Mouse (Mus musculus) stomach, postnatal 0 days (tissue): ENCODE data around the gene Fam19a2. TPM values are rescaled to one million over a fixed set of nuclear protein-coding genes. Genes with fewer than 3 reads are reported as not detected.

Experiments used
- ATAC-seq: fragments of 200-750 bp; cut with Nextera tagmentation; 2 replicates; pipeline ENCODE4 v1.8.0; 2017; ENCODE audit not compliant: low FRiP score, low TSS enrichment
- DNase-seq: peaks from one replicate; pipeline ENCODE4 v3.0.0-alpha.2; 2016; ENCODE audit warnings: low spot score
- H3K27ac ChIP-seq: fragments of 300-500 bp; sonication (generic); replicated peaks from 2 replicates; pipeline ENCODE4 v1.5.1; 2014; ENCODE audit warnings: mild to moderate bottlenecking, control low read depth
- H3K27me3 ChIP-seq: fragments of 300-500 bp; sonication (generic); 2 replicates; pipeline ENCODE4 v1.6.1; 2014; ENCODE audit warnings: low read length; ENCODE audit not compliant: control insufficient read depth, insufficient read depth
- H3K36me3 ChIP-seq: fragments of 300-500 bp; sonication (generic); 2 replicates; pipeline ENCODE4 v1.6.1; 2014; ENCODE audit warnings: low read length, mixed read lengths; ENCODE audit not compliant: control insufficient read depth, insufficient read depth
- H3K4me1 ChIP-seq: fragments of 300-500 bp; sonication (generic); replicated peaks from 2 replicates; pipeline ENCODE4 v1.6.1; 2014; ENCODE audit warnings: antibody characterized with exemption; ENCODE audit not compliant: control insufficient read depth, insufficient read depth
- H3K4me2 ChIP-seq: fragments of 300-500 bp; sonication (generic); replicated peaks from 2 replicates; pipeline ENCODE4 v1.6.1; 2014; ENCODE audit warnings: low read depth, mild to moderate bottlenecking, control low read depth, moderate library complexity
- H3K4me3 ChIP-seq: fragments of 300-500 bp; sonication (generic); 2 replicates; pipeline ENCODE4 v1.5.1; 2014; ENCODE audit warnings: low read depth, low read length, control low read depth
- H3K9ac ChIP-seq: fragments of 300-500 bp; sonication (generic); 2 replicates; pipeline ENCODE4 v1.6.1; 2014; ENCODE audit warnings: mild to moderate bottlenecking, low read length, control low read depth, mixed read lengths
- H3K9me3 ChIP-seq: fragments of 300-500 bp; sonication (generic); 2 replicates; pipeline ENCODE4 v1.6.1; 2016; ENCODE audit warnings: low read length; ENCODE audit not compliant: control insufficient read depth
- CTCF ChIP-seq: IDR thresholded peaks from 2 replicates; pipeline ENCODE4 v1.5.1; 2016; ENCODE audit warnings: antibody characterized with exemption, low read depth, mild to moderate bottlenecking, moderate library complexity
- EP300 ChIP-seq: optimal IDR thresholded peaks from 2 replicates; pipeline ENCODE3; 2016; ENCODE audit warnings: antibody characterized with exemption
- whole genome bisulfite sequencing: fragments of 180-500 bp; shearing (Covaris S2); extraction: QIAGEN DNeasy Blood & Tissue Kit; methylation state at CpG from one replicate; pipeline ENCODE4 v1.1.7; 2014; 5-methylcytosine and 5-hydroxymethylcytosine counted together
- polyA plus RNA-seq: library from polyadenylated mRNA; unstranded; fragments of >200 nt; fragmentation: Nextera tagmentation; extraction: Ambion mirVana; gene quantifications from 2 replicates; pipeline ENCODE4 v1.2.1, GENCODE M21; 2015

Fam19a2 gene
- polyA plus RNA-seq, 1 experiment from 2014 or later = 2.4 TPM

GRCm38 (mm10) chr10:123577823-123578222 lies 314.0 kb downstream of the Fam19a2 start:
- no peak overlapping the region for H3K4me2 ChIP-seq
- H3K4me3 ChIP-seq = no peak overlapping the region
- 59% methylated on average over 4 of the region's 4 CpGs for WGBS
- H3K36me3 ChIP-seq = no peaks in the 10 kb centered on the region
- no peak for DNase-seq
- no peaks in the 10 kb centered on the region for H3K4me1 ChIP-seq
- ATAC-seq = no peak
- no peaks in the 10 kb centered on the region for H3K27me3 ChIP-seq
- no peak overlapping the region for H3K9ac ChIP-seq
- no peaks in the 10 kb centered on the region for H3K9me3 ChIP-seq
- no peak overlapping the region for H3K27ac ChIP-seq
- TF ChIP-seq EP300 (no peak), CTCF (no peak)

GRCm38 (mm10) chr10:123579012-123579411 lies 315.2 kb downstream of the Fam19a2 start:
- 52% methylated on average over 2 of the region's 2 CpGs for WGBS
- H3K36me3 ChIP-seq = no peaks in the 10 kb centered on the region
- no peak overlapping the region for H3K4me3 ChIP-seq
- H3K4me2 ChIP-seq = no peak overlapping the region
- H3K9me3 ChIP-seq = no peaks in the 10 kb centered on the region
- no peaks in the 10 kb centered on the region for H3K27me3 ChIP-seq
- H3K4me1 ChIP-seq = no peaks in the 10 kb centered on the region
- TF ChIP-seq CTCF (no peak), EP300 (no peak)
- no peak overlapping the region for H3K9ac ChIP-seq
- no peak for ATAC-seq
- H3K27ac ChIP-seq = no peak overlapping the region
- DNase-seq = no peak

GRCm38 (mm10) chr10:123595043-123595442 lies 331.2 kb downstream of the Fam19a2 start:
- no peak overlapping the region for H3K4me3 ChIP-seq
- no peak for TF ChIP-seq EP300
- TF ChIP-seq CTCF = no peak
- H3K36me3 ChIP-seq = no peaks in the 10 kb centered on the region
- no peak for DNase-seq
- no peaks in the 10 kb centered on the region for H3K27me3 ChIP-seq
- no peak overlapping the region for H3K27ac ChIP-seq
- no peak overlapping the region for H3K4me2 ChIP-seq
- H3K9me3 ChIP-seq = no peaks in the 10 kb centered on the region
- no peak for ATAC-seq
- H3K4me1 ChIP-seq = no peaks in the 10 kb centered on the region
- no peak overlapping the region for H3K9ac ChIP-seq

GRCm38 (mm10) chr10:123597059-123597458 lies 333.3 kb downstream of the Fam19a2 start:
- DNase-seq (no peak), ATAC-seq (no peak)
- H3K9ac ChIP-seq = no peak overlapping the region
- no peaks in the 10 kb centered on the region for H3K4me1 ChIP-seq
- TF ChIP-seq EP300 (no peak), CTCF (no peak)
- no peaks in the 10 kb centered on the region for H3K27me3 ChIP-seq
- no peaks in the 10 kb centered on the region for H3K36me3 ChIP-seq
- 81% methylated on average over 3 of the region's 3 CpGs for WGBS
- H3K27ac ChIP-seq = no peak overlapping the region
- no peaks in the 10 kb centered on the region for H3K9me3 ChIP-seq
- H3K4me3 ChIP-seq = no peak overlapping the region
- H3K4me2 ChIP-seq = no peak overlapping the region

- no peaks in the 10 kb centered on the region for H3K27me3 ChIP-seq
- H3K9ac ChIP-seq = no peak overlapping the region
- H3K4me2 ChIP-seq = no peak overlapping the region
- no peaks in the 10 kb centered on the region for H3K36me3 ChIP-seq
- DNase-seq (no peak), ATAC-seq (no peak)
- WGBS = 36% methylated on average over 2 of the region's 2 CpGs
- no peak overlapping the region for H3K27ac ChIP-seq
- H3K4me1 ChIP-seq = no peaks in the 10 kb centered on the region
- no peaks in the 10 kb centered on the region for H3K9me3 ChIP-seq
- TF ChIP-seq EP300 (no peak), CTCF (no peak)
- H3K4me3 ChIP-seq = no peak overlapping the region
Observed at GRCm38 (mm10) chr10:123605671-123606070, 341.9 kb downstream of the Fam19a2 start.

- Histone ChIP-seq H3K9ac (no peak overlapping the region), H3K4me2 (no peak overlapping the region), H3K9me3 (no peaks in the 10 kb centered on the region), H3K27me3 (no peaks in the 10 kb centered on the region), H3K4me1 (no peaks in the 10 kb centered on the region), H3K36me3 (no peaks in the 10 kb centered on the region), H3K4me3 (no peak overlapping the region), H3K27ac (no peak overlapping the region)
- TF ChIP-seq CTCF (no peak), EP300 (no peak)
- 81% methylated on average over 2 of the region's 2 CpGs for WGBS
- ATAC-seq = no peak
- DNase-seq = no peak
Observed at GRCm38 (mm10) chr10:123626691-123627090, 362.9 kb downstream of the Fam19a2 start.
